Mouse (Mus musculus): Measurements from ENCODE around the gene Vmn2r29. TPM values are rescaled to one million over a fixed set of nuclear protein-coding genes. Genes with fewer than 3 reads are reported as not detected.

Gene Vmn2r29
- polyA plus RNA-seq, 1 experiment from 2014 or later = 0.37 TPM

Other genes starting within 250 kb of the Vmn2r29 start
- gene Zfp954, start 125.8 kb downstream of the Vmn2r29 start, polyA plus RNA-seq (2015; fragmentation: Nextera tagmentation; extraction: Ambion mirVana) = 14.3 and 16.2 TPM in 2 replicates
- gene Zfp773, start 110.6 kb downstream of the Vmn2r29 start, polyA plus RNA-seq (2015; fragmentation: Nextera tagmentation; extraction: Ambion mirVana) = 2.0 and 2.7 TPM in 2 replicates
- gene Zfp418, start 76.0 kb downstream of the Vmn2r29 start, polyA plus RNA-seq (2015; fragmentation: Nextera tagmentation; extraction: Ambion mirVana) = 2.3 and 3.0 TPM in 2 replicates
- gene Zfp772, start 37.3 kb downstream of the Vmn2r29 start, polyA plus RNA-seq (2015; fragmentation: Nextera tagmentation; extraction: Ambion mirVana) = 8.5 and 8.8 TPM in 2 replicates
- gene Gm45844, start 31.0 kb upstream of the Vmn2r29 start, polyA plus RNA-seq (2015; fragmentation: Nextera tagmentation; extraction: Ambion mirVana) = 2.7 and 4.2 TPM in 2 replicates
- 54.2 and 55.0 TPM in 2 replicates for gene Clcn4, start 53.5 kb upstream of the Vmn2r29 start, polyA plus RNA-seq (2015; fragmentation: Nextera tagmentation; extraction: Ambion mirVana)
- gene Vmn2r30, start 90.3 kb upstream of the Vmn2r29 start, polyA plus RNA-seq (2015; fragmentation: Nextera tagmentation; extraction: Ambion mirVana) = not detected in 2 replicates
- gene Gm45783, start 127.2 kb upstream of the Vmn2r29 start, polyA plus RNA-seq (2015; fragmentation: Nextera tagmentation; extraction: Ambion mirVana) = 0.53 TPM in 1 of 2 replicates, not detected in the other
- gene Vmn2r31, start 152.4 kb upstream of the Vmn2r29 start, polyA plus RNA-seq (2015; fragmentation: Nextera tagmentation; extraction: Ambion mirVana) = not detected in 2 replicates
- not detected in 2 replicates for gene Vmn2r32, start 232.7 kb upstream of the Vmn2r29 start, polyA plus RNA-seq (2015; fragmentation: Nextera tagmentation; extraction: Ambion mirVana)